Mouse (Mus musculus) CH12.LX (cell line): ENCODE measurements around the gene Ift81.

ENCODE experiments used
- CTCF ChIP-seq, 2 experiments: IDR thresholded peaks in 1 of 2; conservative IDR thresholded peaks in 1 of 2; 2 replicates each; pipeline ENCODE4 v1.5.1; 2011 to 2012; ENCODE audit warnings: low read depth in 2 of 2, low read length in 2 of 2, improper control_type of control experiment in 1 of 2, inconsistent platforms in 1 of 2, mild to moderate bottlenecking in 1 of 2, moderate library complexity in 1 of 2
- EP300 ChIP-seq: IDR thresholded peaks from 2 replicates; pipeline ENCODE4 v1.6.1; 2011; ENCODE audit warnings: low read length, improper control_type of control experiment
- ETS1 ChIP-seq: conservative IDR thresholded peaks from 2 replicates; pipeline ENCODE4 v1.6.1; 2012; ENCODE audit warnings: low read depth, mild to moderate bottlenecking, inconsistent platforms, low read length, improper control_type of control experiment, moderate library complexity
- JUND ChIP-seq: conservative IDR thresholded peaks from 2 replicates; pipeline ENCODE4 v1.6.1; 2011; ENCODE audit warnings: low read depth, low read length, improper control_type of control experiment
- KAT2A ChIP-seq: IDR thresholded peaks from 2 replicates; pipeline ENCODE4 v1.6.1; 2012; ENCODE audit warnings: low read length, improper control_type of control experiment, inconsistent platforms; ENCODE audit not compliant: insufficient replicate concordance
- MAX ChIP-seq: IDR thresholded peaks from 2 replicates; pipeline ENCODE4 v1.6.1; 2011; ENCODE audit warnings: low read length, improper control_type of control experiment
- POLR2A ChIP-seq: IDR thresholded peaks from 2 replicates; pipeline ENCODE4 v1.6.1; 2011; ENCODE audit warnings: low read depth, mild to moderate bottlenecking, improper control_type of control experiment, low read length

DNA sequence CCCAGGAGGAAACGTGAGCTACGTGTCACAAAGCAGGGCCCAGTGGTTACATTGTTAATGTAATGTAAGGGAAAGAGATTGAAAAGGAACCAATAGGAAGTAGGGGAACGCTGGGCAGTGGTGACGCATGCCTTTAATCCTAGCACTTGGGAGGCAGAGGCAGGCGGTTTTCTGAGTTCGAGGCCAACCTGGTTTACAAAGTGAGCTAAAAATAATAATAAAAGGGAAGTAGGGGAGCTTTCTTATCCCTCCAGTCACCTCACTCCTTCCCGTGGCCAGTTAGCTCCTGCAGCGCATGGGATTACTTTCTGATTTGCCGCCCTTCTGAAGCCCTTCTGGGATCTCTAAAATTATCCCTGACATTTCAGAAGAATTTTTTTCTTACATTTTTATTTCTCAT, 9.5 kb upstream of the Ift81 start:
- no peak for TF ChIP-seq EP300
- no peak for TF ChIP-seq ETS1
- no peak for TF ChIP-seq POLR2A
- TF ChIP-seq KAT2A = no peak
- no peak for TF ChIP-seq CTCF (conservative IDR thresholded peaks at IDR 0.05 in 1 of 2, IDR thresholded peaks at IDR 0.05 in 1 of 2; ENCODE audit: low read depth in 2 of 2, low read length in 2 of 2)
- TF ChIP-seq MAX = no peak
- TF ChIP-seq JUND = no peak
